Mouse (Mus musculus): ENCODE data around the gene Tex14.

Gene Tex14

DNA sequence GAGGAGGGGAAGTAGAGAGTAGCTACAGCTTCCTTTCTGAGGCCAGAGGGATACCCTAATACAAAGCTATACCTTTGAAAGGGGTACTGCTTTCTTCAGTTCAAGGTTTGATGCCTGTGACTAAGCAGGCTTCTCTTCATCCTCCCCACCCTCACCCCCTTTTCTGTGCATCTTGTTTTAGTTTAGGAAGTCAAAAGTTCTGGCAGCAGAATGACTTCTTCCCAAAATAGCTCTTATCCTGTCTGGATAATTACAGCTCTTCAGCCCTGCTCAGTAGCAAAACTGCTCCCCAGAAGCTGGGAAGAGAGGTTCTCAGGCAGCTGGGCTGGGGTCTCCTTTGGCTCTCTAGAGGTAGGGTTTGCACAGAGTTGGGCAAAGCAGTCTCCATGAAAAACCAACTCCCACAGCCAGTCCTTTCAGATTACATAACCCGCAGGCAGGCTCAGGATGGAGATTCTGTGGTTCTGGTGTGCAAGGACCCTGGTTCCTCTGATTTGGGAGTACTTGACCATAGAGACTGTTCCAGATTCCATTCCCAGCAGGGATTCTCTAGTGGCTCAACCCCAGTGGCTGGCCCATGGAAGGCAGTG, 166.6 kb downstream of the Tex14 start:
- DNase-seq (ENCODE audit: low spot score), result no peak

DNA sequence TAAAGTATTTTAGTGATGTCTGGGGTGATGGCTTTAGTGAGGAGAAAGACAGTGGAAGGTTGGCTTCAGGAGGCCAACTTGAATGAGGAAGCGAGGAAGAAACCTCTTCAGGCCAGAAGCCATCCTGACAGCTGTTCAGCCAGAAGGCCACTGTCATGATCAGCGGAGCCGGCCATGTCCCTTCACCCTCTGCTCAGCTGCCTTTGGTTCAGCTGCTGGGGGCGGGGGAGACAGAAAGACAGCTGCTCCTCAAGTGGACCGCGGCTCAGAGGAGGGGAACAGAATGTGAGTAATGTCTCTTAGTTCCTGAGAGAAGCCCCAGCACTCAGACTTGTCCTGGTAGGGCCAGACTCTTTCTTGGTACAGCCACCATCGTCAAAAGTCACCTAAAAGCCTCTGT, 168.9 kb downstream of the Tex14 start:
- no peak for DNase-seq (ENCODE audit: low spot score)

DNA sequence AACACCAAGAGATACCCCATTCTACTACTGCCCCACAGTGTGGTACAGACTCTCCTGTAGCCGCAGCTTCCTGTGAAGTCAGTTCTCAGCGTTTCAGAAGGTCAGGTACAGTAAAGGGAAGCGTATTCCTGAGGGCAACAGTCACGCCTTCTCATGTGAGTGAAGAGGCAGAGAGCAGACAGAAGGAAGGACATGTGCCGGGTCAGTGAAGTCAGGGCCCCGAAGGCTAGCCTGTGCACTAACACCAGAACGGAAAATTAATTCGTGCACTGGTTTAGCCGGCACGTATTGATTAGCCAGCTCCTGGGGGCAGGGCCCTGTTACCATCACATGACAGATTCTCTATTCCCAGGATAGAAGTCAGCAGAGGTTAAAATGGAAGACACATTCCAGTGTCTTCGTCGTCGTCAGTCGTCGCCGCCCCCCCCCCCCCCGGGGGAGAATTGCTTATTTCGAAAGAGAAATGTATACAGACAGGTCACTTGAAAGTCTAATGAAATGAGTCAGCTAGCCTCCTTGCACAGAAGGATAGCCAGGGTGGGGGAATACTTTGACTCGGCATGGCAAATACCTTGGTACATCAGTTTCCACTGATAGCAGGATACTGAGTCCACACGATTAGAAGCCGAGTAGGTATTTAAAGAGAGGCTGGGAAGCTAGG, 169.8 kb downstream of the Tex14 start:
- no peak for DNase-seq (ENCODE audit: low spot score)

DNA sequence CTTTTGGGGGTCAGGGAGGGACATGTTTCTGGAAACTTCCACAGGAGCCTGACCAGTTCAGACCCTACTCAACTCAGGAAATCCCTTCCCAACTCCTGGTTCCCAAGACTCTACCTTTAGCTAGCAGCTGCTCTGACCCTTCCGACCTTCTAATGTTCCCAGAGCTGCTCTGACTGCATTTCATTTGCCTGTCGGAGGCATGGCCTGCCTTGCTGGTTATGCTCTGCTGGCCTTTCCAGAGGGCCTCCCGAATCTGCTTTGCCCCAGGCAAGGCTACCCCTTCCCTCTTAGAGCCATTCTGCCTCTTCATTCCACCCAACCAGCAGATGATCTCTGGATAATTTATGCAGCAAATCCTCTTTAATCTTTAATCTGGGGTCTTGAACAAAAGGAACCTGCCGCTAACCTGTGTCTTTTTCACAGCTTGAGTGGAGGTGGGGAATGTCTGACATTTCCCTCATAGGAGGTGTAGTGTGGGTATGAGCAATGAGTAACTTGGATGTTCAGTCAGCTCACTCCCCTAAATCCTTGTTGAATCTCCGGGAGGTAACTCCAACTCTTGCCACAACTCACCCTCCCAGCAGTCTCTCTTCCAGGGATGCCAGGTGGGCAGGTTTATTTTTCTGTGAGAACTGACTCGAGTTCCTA, 172.9 kb downstream of the Tex14 start:
- no peak for DNase-seq (ENCODE audit: low spot score)

DNA sequence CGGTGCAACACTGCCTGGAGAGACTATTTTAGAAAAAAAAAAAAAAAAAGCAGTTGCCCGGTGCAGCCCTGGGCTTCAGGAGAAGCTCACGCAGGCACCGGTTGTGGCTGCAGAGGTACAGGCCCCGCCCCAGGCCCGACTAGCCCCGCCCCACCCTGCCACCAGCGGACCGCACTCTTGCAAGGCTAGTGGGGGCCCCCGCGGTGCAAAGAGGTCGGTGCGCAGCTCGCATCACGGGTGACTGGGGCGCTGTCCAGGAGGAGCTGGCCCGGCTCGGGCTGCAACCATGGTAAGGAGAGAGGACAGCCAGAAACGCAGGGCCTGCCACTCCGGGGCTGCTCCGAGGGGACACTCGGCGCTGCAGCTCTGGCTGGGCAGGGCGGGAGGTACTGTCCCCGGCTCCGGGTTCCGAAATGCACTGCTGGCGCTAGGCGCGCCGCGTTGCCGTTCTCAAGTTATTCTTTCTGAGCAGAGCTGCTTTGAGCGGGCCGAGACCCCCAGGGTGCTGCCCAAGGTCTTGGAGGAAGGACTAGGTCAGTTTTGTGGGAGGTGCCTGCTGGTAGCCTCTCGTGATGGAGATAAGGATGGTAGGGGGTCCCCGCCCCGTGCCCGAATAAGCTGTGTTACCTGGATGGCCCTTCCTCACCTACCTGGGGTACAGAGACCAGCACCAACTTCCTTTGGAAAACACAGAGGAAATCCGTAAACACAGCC, 173.5 kb downstream of the Tex14 start:
- peak; percentile 55 for DNase-seq (ENCODE audit: low spot score)

DNA sequence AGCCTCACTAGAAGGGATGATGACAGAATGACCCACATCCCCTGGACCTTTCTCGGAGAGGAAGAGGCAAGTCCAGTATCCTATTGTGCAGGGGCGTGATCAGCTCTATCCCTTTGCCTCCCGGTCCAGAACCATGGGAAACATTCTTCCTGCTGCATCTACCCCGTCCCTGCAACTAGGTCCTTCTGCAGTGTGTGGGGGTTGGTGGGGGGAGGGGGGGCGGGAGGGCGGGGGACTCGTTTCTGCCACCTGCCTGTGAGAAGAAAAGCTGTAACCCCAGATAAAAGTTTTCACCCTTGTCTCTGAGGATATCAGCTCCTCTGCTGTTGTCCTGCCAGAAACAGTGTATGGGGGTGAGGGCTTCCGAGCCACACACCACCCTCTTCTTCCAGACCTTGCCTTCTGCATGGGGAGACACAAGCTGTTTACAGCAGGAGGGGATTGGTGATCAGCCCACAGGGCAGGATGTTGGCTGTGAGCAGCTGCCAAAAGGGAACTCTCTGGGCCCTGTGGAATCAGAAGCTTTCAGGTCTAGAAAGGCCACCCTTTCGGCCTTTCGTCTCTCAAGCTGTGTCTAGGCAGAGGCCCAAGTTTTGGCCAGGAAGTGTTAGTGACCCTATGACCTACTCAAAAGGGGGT, 174.2 kb downstream of the Tex14 start:
- DNase-seq (ENCODE audit: low spot score), result peak; percentile 59

DNA sequence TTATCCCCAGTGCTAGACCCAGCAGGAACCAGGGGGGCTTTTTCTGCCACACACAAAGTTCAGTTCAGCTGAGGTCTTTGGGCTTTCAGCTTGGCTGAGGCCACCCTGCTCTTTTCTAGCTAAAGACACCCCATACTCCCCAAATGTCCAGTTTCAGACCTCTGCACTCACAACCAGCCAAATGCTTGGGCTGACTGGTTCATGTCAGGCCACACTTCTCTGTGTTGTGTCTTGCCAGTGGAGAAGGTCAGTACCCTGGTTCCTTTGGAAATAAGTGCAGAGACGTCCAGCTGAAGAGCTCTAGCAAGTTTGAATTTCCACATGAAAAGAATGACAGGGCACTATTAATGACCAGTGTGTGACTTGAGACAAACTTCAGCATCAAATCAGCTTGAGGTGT, 174.8 kb downstream of the Tex14 start:
- peak; percentile 70 for DNase-seq (ENCODE audit: low spot score)

DNA sequence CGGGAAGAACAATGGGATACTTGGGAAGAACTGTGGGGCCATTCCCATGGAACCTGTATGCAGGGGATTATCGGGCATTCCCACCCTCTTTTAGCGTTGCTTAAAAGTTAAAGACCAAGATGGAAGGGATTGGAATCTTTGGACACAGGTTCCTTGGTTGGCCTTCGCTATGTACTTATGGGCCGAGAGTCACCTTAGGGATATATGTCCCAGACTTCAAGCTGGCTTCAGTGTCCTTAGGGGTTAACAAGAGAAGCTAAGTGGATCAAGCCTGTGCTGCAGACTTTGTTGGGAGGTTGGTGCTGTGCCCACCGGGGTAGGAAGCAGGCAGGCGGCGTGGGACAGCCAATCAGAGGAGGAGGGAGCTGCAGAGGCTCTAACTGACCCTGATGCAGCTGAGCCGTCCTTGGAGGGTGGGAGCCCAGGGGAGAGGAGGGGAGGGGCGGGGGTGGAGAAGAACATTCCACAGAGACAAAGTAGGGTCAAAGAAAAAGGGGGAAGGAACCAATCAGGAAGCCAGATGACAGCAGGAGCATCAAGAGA, 175.7 kb downstream of the Tex14 start:
- no peak for DNase-seq (ENCODE audit: low spot score)

DNA sequence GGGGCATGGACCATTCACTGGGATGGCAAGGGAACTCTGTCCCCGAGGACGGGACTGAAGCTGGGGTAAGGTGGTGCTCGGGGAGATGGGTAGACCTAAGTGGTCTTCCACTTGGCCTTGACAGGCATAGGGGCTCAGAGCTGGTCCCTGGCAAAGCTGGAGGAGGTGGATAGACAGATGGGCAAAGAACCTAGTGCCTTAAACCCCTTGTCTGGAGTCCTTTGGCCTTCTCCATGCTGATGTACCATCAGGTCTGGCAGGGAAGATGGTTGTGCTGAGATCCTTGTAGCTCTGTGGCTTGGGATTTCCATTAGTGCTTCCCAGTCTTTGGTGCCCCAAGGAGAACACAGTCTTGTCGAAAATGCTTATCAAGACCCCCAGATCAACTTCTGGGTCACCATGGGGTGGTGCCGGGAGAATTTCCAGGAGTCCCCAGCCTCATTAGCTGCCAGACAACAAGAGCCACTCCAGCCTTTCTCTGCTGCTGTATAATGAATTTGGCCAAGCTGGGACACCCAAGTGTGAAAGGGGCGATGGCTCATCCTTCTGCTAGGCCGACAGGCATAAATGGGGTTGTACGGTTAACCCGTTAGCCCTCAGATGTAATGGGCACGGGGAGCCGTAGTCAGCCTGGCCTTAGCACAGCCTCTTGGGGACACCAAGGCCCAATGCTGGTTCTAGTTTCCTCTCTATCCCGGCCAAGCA, 176.4 kb downstream of the Tex14 start:
- DNase-seq (ENCODE audit: low spot score), result no peak

DNA sequence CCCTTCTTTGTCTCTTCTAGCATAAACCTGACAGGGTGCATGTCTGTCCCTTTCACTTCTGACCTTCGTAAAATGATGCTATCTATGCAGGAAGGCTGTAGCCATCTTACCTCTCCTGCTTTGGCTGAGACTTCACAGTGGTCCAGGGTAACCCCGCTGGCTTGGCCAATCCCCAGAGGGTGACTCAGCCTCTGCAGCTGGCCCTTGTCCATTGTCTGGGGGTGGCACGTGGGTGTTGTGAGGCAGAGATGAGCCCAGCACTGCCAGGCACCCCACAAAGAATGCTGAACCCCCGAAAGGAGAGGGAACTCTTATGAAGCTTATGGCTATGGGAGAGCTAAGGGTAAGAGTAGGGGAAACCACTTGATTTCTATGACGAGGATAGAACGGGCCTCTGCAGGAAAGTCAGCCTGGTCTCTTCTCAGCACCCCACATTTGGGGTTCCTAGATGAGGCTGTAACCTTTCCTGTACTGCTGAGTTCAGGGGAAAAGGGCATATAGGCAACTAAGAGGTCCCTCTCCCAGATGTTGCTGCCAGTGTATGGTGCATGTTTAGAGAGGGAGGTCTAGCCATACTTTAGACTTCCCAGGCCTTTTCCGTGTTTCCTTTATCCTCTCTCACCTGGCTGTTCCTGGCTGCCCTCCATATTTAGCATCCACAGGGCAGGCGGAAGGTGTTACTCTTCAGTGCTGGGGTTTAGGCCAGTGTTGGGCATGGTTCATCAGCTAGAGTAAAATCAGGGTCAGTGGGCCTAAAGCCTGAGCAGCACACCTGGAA, 177.3 kb downstream of the Tex14 start:
- DNase-seq (ENCODE audit: low spot score), result no peak

DNA sequence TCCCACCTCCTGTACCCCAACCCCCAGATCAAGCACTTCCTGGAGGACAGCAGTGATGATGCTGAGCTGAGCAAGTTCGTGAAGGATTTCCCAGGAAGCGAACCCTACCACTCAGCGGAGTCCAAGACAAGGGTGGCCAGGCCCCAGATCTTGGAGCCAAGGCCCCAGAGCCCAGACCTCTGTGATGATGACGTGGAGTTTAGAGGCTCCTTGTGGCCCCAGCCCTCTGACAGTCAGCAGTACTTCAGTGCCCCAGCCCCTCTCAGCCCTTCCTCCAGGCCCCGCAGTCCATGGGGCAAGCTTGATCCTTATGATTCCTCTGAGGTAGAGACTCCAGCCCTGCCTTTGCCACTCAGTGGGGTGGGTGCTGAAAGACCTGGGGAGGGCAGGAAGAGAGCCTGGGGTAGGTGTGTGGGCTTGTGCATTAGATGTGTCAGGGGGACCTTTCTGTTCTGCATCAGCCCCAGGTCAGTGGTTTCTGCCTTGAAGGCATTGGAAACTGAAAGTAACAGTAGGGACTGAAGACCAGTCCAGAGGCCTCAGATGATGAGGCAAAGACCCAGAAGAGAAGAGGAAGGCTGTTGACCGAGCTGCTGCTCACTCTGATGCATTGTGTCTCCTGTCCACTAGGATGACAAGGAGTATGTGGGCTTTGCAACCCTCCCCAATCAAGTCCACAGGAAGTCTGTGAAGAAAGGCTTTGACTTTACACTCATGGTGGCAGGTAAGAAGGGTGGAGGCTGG, 178.6 kb downstream of the Tex14 start:
- no peak for DNase-seq (ENCODE audit: low spot score)

DNA sequence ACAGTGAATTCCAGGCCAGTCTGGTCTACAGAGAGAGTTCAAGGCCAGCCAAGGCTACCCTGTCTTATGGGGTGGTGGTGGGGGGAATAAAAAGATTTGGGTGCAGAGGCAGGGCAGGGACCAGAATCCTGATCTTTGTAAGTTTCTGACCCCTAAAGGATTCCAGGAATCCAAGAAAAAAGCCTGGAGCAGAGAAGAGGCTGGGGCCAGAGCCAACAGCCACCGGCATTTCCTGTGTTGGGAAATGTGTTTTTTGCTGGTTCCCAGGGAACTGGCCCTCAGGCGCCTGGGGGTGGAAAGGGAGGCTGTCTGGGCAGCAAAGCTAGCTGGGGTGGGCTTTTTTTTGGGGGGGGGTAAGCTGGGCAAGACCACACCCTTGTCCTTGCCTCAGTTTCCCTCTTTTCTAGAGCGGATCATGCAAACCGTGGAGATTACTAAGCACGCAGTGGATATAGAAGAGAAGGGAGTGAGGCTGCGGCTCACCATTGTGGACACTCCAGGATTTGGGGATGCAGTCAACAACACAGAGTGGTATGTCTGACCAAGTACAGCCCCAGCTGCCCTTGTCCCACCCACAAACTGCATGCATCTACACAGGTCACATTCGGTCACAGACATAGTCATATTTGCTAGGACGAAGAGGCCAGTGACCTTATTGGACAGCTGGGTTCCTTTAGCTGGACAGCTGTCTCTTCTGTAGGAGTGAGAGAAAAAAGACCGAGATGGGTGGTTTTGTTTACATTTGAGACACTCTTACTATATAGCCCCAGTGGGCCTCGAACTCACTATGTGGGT, 180.0 kb downstream of the Tex14 start:
- peak; percentile 60 for DNase-seq (ENCODE audit: low spot score)

DNA sequence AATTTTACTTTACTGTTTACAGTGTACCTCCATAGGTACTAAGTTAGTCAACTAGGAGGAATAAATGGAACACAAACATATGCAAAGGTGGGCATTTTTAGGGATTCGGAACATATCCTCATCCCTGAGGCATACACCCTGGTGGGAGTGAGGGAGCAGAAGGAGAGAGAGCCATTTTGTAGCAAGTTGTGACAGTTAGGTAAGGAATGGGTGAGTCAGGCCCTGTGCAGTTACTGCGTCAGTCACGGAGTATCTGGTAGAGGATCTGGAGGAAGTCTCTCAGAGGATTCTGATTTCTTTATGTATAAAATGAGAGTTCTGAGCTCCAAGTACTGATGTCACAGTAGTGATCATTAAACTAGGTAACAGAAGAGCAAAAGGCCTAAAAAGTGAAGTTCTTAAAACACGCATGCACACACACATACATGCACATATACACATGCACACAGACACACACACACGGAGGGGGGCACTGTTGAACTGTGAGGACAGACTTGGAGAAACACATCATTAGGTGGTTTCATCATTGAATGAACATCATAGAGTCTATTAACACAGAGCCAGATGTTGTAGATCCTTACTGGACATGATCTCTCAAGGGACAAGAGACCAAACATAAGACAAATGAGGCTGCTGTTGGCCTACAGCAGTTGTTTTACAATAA, 182.5 kb downstream of the Tex14 start:
- no peak for DNase-seq (ENCODE audit: low spot score)

DNA sequence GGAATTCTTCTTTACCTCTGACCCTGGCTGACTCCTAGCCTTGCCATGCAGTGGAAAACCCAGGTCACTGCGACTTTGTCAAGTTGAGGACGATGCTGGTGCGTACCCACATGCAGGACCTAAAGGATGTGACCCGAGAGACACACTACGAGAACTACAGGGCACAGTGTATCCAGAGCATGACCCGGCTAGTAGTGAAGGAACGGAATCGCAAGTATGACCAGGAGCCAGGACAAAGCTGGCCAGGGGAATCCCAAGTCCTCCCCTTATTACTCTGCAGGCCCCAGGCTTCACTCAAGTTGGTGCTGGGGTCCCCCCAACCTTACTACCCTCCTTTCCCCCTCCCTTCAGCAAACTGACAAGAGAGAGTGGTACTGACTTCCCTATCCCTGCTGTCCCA, 184.7 kb downstream of the Tex14 start:
- no peak for DNase-seq (ENCODE audit: low spot score)

DNA sequence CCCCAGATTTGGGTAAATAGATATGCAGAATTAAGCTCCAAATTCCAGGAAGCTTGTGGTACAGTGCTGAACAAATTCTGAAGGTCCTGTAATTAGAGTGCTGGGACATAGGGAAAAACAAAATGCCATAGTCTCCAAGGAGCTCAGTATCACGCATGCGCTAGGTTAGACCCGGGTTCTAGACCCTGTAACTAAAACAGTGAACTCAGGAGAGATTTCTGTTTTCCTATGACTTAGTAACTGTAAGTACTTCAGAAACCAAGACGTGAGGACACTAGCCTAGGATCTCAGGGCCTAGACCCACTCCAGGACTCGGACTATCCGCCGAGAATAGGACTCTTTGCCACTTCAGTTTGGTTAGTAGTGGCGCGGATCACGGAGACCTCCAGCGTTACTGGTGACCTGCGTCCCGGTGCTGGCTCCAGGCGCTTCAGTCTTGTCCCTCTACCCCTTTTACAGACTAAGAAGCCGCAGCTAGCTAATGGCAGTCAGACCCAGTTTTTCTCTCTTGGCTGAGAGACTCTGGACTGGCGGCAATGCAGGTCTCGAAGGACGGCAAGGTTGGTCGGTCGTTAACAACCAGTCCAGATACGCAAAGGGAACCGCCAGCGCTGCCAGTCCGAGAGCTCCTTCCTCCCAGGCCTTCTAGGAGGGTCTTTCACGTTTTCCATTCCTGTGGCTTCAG, 186.1 kb downstream of the Tex14 start:
- DNase-seq (ENCODE audit: low spot score), result no peak

DNA sequence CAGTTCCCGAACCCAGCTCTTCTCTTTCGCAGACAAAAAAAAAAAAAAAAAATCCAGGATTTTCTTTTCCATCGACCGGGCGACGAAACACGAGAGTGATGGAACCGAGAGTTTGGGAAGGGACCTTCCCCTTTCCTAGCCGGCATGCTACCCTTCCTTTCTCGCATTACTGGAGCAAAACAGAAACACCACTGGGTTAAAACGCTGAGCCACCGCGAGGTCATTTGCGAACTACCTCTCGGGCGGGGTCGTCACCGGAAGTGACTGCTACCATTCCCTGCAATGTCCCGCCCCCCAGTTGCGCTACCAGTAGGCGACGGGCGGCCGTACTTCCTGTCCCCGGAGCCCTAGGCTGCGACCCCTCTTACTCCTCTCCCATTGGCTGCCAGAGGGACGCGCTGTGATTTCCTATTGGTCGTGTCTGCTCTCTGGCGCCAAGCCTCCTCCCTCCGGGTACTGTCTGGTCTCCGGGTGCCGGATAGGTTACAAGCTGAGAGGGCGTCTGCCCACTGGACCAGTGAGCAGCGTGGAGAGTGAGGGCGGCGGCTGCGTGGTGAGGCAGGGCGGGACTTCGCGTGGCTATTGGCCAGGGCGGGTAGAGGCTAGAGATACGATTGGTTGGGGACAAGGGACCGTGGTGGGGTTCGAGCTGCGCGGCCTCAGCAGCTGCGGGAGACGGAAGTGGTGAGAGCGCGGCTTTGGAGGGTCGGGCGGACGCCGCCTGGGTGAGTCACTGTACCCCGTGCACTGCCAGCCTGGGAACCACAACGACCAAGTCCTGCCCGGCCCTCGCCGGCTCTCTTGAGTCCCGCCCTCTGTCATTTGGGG, 186.9 kb downstream of the Tex14 start, which contains the start of gene Mtmr4:
Gene Mtmr4 (plus strand): TSS at position 637 of the 828 bp plus-strand sequence.
- DNase-seq (ENCODE audit: low spot score), result peak; percentile 100

DNA sequence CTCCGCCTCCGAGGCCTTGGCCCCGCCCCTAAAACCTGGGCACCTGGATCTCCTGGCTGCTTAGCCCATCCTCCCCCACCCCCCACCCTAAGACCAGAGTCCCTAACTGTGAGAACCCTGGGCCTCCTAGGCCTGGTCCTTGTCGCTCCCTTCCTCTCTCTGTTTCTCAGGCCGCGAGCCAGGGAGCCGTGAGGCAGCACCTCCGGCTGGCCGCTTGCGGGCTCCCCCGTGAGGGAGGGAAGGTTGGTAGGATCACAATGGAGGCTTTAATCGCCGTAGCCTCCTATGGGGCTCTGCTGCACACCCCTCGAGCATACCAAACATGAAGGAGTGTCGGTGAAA, 187.5 kb downstream of the Tex14 start:
- no peak for DNase-seq (ENCODE audit: low spot score)
